Mouse (Mus musculus): ENCODE measurements at regions not wholly inside any gene's neighbourhood (a gene's known extent, or its start where the extent isn't known, plus 50 kb on each side); places are given as distances from the start of the nearest gene placed in this dataset.

GRCm38 (mm10) chr14:72886935-72887369 lies 162.0 kb downstream of the Cysltr2 start:
- TF ChIP-seq EP300 (IDR thresholded peaks at IDR 0.05): peak; percentile 60; the same call in 1 of the 2 replicates
- TF ChIP-seq CTCF (IDR thresholded peaks at IDR 0.05): no peak
